Mouse (Mus musculus): ENCODE measurements at regions not wholly inside any gene's neighbourhood (a gene's known extent, or its start where the extent isn't known, plus 50 kb on each side); places are given as distances from the start of the nearest gene placed in this dataset.

GRCm38 (mm10) chr5:37874784-37875281 is 50.5 kb upstream of the Msx1 start:
- H3K36me3 ChIP-seq (replicated peaks; ENCODE audit: control insufficient read depth, insufficient read depth, low read depth): no peaks in the 10 kb centered on the region
- H3K27ac ChIP-seq: no peak overlapping the region
- no peak overlapping the region for H3K4me2 ChIP-seq (ENCODE audit: low read depth)
- TF ChIP-seq CTCF (IDR thresholded peaks at IDR 0.05; ENCODE audit: low read depth) (no peak), EP300 (IDR thresholded peaks at IDR 0.05; ENCODE audit: low read depth) (no peak)
- H3K27me3 ChIP-seq (ENCODE audit: control insufficient read depth, insufficient read depth, low read length): no peaks in the 10 kb centered on the region
- no peak for ATAC-seq (ENCODE audit: insufficient read depth)
- no peak overlapping the region for H3K9ac ChIP-seq (replicated peaks)
- no peak overlapping the region for H3K4me3 ChIP-seq (ENCODE audit: insufficient read depth in 1 of 2, low read depth in 2 of 2, low read length in 2 of 2)
- H3K4me1 ChIP-seq (replicated peaks; ENCODE audit: control insufficient read depth in 2 of 2, insufficient read depth in 2 of 2, low read length in 1 of 2): no peaks in the 10 kb centered on the region
- 56% methylated on average over 6 of the region's 6 CpGs for WGBS (ENCODE audit: insufficient replicate concordance)
- no peaks in the 10 kb centered on the region for H3K9me3 ChIP-seq (ENCODE audit: control insufficient read depth, low read length)
- no peak for DNase-seq (ENCODE audit: low read depth in 3 of 3, low spot score in 3 of 3)

Measured in liver, embryonic 14.5 days (tissue).